Mouse (Mus musculus): ENCODE results near the gene St5.

- TF ChIP-seq CTCF (conservative IDR thresholded peaks at IDR 0.05; ENCODE audit: insufficient read depth, insufficient read length, low read depth, low read length), result no peak
- TF ChIP-seq POLR2A (IDR thresholded peaks at IDR 0.05; ENCODE audit: low read depth, low read length), result no peak
Measured at GRCm38 (mm10) chr7:109519936-109520335, 183.5 kb downstream of the St5 start.

Measured in kidney, adult 2 months (tissue).